Mouse (Mus musculus) ES-Bruce4 (cell line): ENCODE data around the gene Ctdspl. TPM values are rescaled to one million over a fixed set of nuclear protein-coding genes. Genes with fewer than 3 reads are reported as not detected.

Experiments used
- H3K27ac ChIP-seq: 2 replicates; pipeline ENCODE4 v1.5.1; 2012; ENCODE audit warnings: low read length, inconsistent platforms; ENCODE audit not compliant: insufficient read depth
- H3K27me3 ChIP-seq: 2 replicates; pipeline ENCODE4 v1.6.1; 2012; ENCODE audit warnings: mild to moderate bottlenecking, low read length, inconsistent platforms; ENCODE audit not compliant: control insufficient read depth, poor library complexity, insufficient read depth, severe bottlenecking
- H3K36me3 ChIP-seq: 2 replicates; pipeline ENCODE4 v1.6.1; 2012; ENCODE audit warnings: inconsistent platforms, mild to moderate bottlenecking, low read length, moderate library complexity; ENCODE audit not compliant: control insufficient read depth, poor library complexity, insufficient read depth, severe bottlenecking
- H3K4me1 ChIP-seq: one replicate; pipeline ENCODE4 v1.8.1; 2011; ENCODE audit warnings: low read length; ENCODE audit not compliant: control insufficient read depth, insufficient read depth
- H3K4me3 ChIP-seq: 2 replicates; pipeline ENCODE4 v1.5.1; 2011; ENCODE audit warnings: low read depth, mild to moderate bottlenecking, low read length
- H3K9ac ChIP-seq: 2 replicates; pipeline ENCODE4 v1.6.1; 2012; ENCODE audit warnings: low read depth, mild to moderate bottlenecking, inconsistent platforms; ENCODE audit not compliant: poor library complexity, severe bottlenecking
- H3K9me3 ChIP-seq: replicated peaks from 2 replicates; pipeline ENCODE4 v1.6.1; 2012; ENCODE audit warnings: mild to moderate bottlenecking, low read length, inconsistent platforms; ENCODE audit not compliant: control insufficient read depth, poor library complexity, insufficient read depth, severe bottlenecking
- CTCF ChIP-seq: IDR thresholded peaks from one replicate; pipeline ENCODE4 v1.8.1; 2011; ENCODE audit warnings: low read depth, low read length
- EP300 ChIP-seq: IDR thresholded peaks from 2 replicates; pipeline ENCODE4 v1.6.1; 2011; ENCODE audit warnings: low read depth, low read length; ENCODE audit not compliant: insufficient read depth
- POLR2A ChIP-seq: IDR thresholded peaks from one replicate; pipeline ENCODE4 v1.8.1; 2011; ENCODE audit warnings: low read length; ENCODE audit not compliant: insufficient read depth
- polyA plus RNA-seq: library from polyadenylated mRNA; stranded (reverse); fragments of >200 nt; gene quantifications from 2 replicates; pipeline ENCODE4 v1.2.4, GENCODE M21; 2011; ENCODE audit warnings: low read depth; ENCODE audit not compliant: missing spikeins, insufficient read depth, insufficient read length

Ctdspl gene
- polyA plus RNA-seq, 1 experiment: 20.2 TPM

GRCm38 (mm10) chr9:118951381-118951780, 25.1 kb downstream of the Ctdspl start:
- Histone ChIP-seq H3K9me3 (no peaks in the 10 kb centered on the region), H3K9ac (no peak overlapping the region), H3K27me3 (no peaks in the 10 kb centered on the region), H3K4me1 (peaks cover 8% of the 10 kb centered on the region), H3K27ac (no peak overlapping the region), H3K4me3 (no peak overlapping the region), H3K36me3 (no peaks in the 10 kb centered on the region)
- TF ChIP-seq POLR2A (no peak), EP300 (no peak), CTCF (no peak)

- H3K9me3 ChIP-seq: no peaks in the 10 kb centered on the region
- H3K36me3 ChIP-seq: no peaks in the 10 kb centered on the region
- no peak for TF ChIP-seq EP300
- TF ChIP-seq POLR2A: no peak
- no peak for TF ChIP-seq CTCF
- no peak overlapping the region for H3K4me3 ChIP-seq
- H3K27me3 ChIP-seq: no peaks in the 10 kb centered on the region
- no peak overlapping the region for H3K9ac ChIP-seq
- no peak overlapping the region for H3K27ac ChIP-seq
- H3K4me1 ChIP-seq: peaks cover 8% of the 10 kb centered on the region
Measured at GRCm38 (mm10) chr9:118952180-118952579, 25.9 kb downstream of the Ctdspl start.

- Histone ChIP-seq H3K27ac (no peak overlapping the region), H3K9me3 (no peaks in the 10 kb centered on the region), H3K27me3 (no peaks in the 10 kb centered on the region), H3K4me1 (peaks cover 8% of the 10 kb centered on the region), H3K4me3 (no peak overlapping the region), H3K9ac (no peak overlapping the region), H3K36me3 (no peaks in the 10 kb centered on the region)
- TF ChIP-seq EP300 (no peak), CTCF (no peak), POLR2A (no peak)
Measured at GRCm38 (mm10) chr9:118953465-118954194, 27.4 kb downstream of the Ctdspl start.

GRCm38 (mm10) chr9:118958802-118959201, 32.5 kb downstream of the Ctdspl start:
- Histone ChIP-seq H3K9ac (no peak overlapping the region), H3K9me3 (no peaks in the 10 kb centered on the region), H3K27ac (no peak overlapping the region), H3K36me3 (no peaks in the 10 kb centered on the region), H3K4me3 (no peak overlapping the region), H3K4me1 (no peaks in the 10 kb centered on the region), H3K27me3 (no peaks in the 10 kb centered on the region)
- TF ChIP-seq POLR2A: no peak
- TF ChIP-seq CTCF: no peak
- no peak for TF ChIP-seq EP300

- TF ChIP-seq CTCF (no peak), EP300 (no peak), POLR2A (no peak)
- H3K4me3 ChIP-seq: 0 out of 2 replicates have a peak overlapping the region, but pooled peaks have one; percentile 25
- no peak overlapping the region for H3K9ac ChIP-seq
- H3K4me1 ChIP-seq: no peaks in the 10 kb centered on the region
- H3K27ac ChIP-seq: no peak overlapping the region
- H3K36me3 ChIP-seq: no peaks in the 10 kb centered on the region
- H3K27me3 ChIP-seq: no peaks in the 10 kb centered on the region
- no peaks in the 10 kb centered on the region for H3K9me3 ChIP-seq
Measured at GRCm38 (mm10) chr9:118960415-118961091, 34.3 kb downstream of the Ctdspl start.

GRCm38 (mm10) chr9:118963149-118963548, 36.9 kb downstream of the Ctdspl start:
- TF ChIP-seq EP300: no peak
- no peak for TF ChIP-seq POLR2A
- TF ChIP-seq CTCF: no peak
- Histone ChIP-seq H3K9ac (no peak overlapping the region), H3K9me3 (no peaks in the 10 kb centered on the region), H3K36me3 (no peaks in the 10 kb centered on the region), H3K27me3 (no peaks in the 10 kb centered on the region), H3K27ac (no peak overlapping the region), H3K4me1 (no peaks in the 10 kb centered on the region), H3K4me3 (no peak overlapping the region)
